Mouse (Mus musculus) monocyte, adult 5-6 weeks (primary cell): ENCODE data around the gene Ndufb6. TPM values are rescaled to one million over a fixed set of nuclear protein-coding genes. Genes with fewer than 3 reads are reported as not detected.

Source experiments
- ATAC-seq: fragments of 153-309, 156-312 bp; replicated peaks from 2 replicates; pipeline ENCODE4 v1.8.0; 2017; ENCODE audit warnings: mild to moderate bottlenecking; ENCODE audit not compliant: low TSS enrichment, insufficient number of reproducible peaks, severe bottlenecking, poor library complexity, low FRiP score
- total RNA-seq: library from RNA; stranded (forward); fragments of 200-1000, 200-491, 200-594 nt; gene quantifications from 3 replicates; pipeline ENCODE4 v1.2.3, GENCODE M21; 2017

The Ndufb6 gene
- total RNA-seq, 1 experiment from 2014 or later, result 45.1 TPM

- ATAC-seq, result no peak
Measured at GRCm38 (mm10) chr4:40226095-40226494, 53.1 kb downstream of the Ndufb6 start.

- no peak for ATAC-seq
Measured at GRCm38 (mm10) chr4:40221876-40222585, 57.2 kb downstream of the Ndufb6 start.

GRCm38 (mm10) chr4:40221004-40221760, 58.0 kb downstream of the Ndufb6 start:
- no peak for ATAC-seq

Other genes starting within 250 kb of the Ndufb6 start
- 18.2 to 24.5 TPM (median 20.6 TPM) in 3 replicates for gene Aco1, start 136.3 kb downstream of the Ndufb6 start, total RNA-seq
- 40.6 to 102 TPM (median 50.8 TPM) in 3 replicates for gene Ddx58, start 39.6 kb downstream of the Ndufb6 start, total RNA-seq
- gene Smim27, start 9.8 kb downstream of the Ndufb6 start, total RNA-seq, result 6.8 to 13.1 TPM (median 8.2 TPM) in 3 replicates
- 78.8 to 88.0 TPM (median 79.8 TPM) in 3 replicates for gene Topors, start 9.6 kb downstream of the Ndufb6 start, total RNA-seq
- not detected in 3 replicates for gene Tmem215, start 192.8 kb upstream of the Ndufb6 start, total RNA-seq